Mouse (Mus musculus) CD4-positive helper T cell, adult 2 months (primary cell): ENCODE measurements at regions not wholly inside any gene's neighbourhood (a gene's known extent, or its start where the extent isn't known, plus 50 kb on each side); places are given as distances from the start of the nearest gene placed in this dataset.

ENCODE experiments used
- DNase-seq: peaks from one replicate; pipeline ENCODE4 v3.0.0-alpha.2; 2012; ENCODE audit warnings: low read depth, missing footprints, low spot score

GRCm38 (mm10) chr3:151160516-151160915 lies 277.2 kb upstream of the Adgrl4 start:
- DNase-seq: no peak

DNA sequence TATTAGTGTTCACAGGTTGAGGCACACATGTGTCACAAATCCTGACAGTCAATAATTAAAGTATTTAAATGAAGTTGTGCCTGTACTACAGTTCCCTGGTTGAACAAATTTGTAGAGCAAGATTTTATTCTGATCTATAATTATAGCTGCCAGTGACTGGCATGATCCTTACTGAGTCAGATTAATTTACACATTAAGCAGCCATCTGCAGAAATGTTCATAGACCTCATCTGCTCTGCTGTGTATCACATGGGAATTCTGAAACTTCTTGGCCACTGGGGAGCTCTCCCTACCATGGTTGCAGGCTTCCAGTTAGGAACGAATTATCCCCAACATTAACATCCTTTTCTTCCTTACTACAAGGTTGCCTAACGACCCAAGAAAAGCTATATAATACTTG lies 255.6 kb upstream of the Adgrl4 start:
- DNase-seq: no peak

DNA sequence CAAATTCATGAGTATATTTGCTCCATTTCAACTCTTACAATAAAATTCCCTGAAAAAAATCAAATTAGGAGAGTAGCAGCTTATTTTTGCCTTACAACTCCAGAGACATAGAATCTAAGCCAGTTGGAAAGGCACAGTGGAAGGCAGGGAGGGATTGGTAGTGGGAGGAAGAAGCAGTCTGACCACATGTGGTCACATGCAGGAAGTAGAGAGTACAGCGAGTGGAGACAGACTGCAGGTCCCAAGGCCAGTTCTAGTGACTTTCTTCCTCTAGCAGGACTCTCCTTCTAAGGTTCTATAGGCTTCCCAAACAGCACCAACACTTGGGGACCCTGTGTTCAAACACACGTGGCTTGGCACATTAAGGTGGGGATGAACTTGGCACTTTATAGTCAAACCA lies 245.6 kb upstream of the Adgrl4 start:
- DNase-seq: no peak

GRCm38 (mm10) chr3:151210978-151211377 lies 226.7 kb upstream of the Adgrl4 start:
- DNase-seq: no peak

DNA sequence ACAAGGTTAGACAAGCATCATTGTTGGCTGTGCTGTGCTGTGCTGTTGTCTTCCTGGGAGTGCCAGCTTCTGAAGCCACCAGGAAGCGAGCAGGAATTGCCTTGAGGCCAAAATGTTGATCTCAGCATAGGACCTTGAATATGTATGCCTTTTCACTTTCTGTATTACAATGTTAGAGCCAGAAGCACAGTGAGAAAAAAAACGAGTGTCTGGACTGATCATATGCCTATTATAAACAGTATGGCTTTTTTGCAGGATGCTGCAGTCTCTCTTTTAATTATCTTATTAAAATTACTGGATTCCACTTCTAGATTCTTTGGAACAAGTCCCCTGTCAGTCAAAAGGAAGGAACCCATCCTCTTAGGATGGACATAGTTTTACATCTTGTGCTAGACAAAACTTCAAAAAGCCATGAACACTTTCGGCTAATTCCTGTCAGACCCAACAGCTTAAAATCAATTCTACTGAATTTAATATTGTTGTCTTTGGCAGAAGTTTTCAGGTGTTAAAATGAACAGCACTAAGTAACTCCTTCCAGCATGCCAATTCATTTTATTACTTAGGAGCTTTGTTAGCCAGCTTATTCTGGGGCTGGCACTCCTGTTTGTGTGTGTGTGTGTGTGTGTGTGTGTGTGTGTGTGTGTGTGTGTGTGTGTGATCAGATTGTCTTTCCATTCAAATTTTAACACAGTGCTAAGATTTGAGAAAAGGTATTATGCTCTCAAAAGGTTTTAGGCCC lies 220.8 kb upstream of the Adgrl4 start:
- no peak for DNase-seq

DNA sequence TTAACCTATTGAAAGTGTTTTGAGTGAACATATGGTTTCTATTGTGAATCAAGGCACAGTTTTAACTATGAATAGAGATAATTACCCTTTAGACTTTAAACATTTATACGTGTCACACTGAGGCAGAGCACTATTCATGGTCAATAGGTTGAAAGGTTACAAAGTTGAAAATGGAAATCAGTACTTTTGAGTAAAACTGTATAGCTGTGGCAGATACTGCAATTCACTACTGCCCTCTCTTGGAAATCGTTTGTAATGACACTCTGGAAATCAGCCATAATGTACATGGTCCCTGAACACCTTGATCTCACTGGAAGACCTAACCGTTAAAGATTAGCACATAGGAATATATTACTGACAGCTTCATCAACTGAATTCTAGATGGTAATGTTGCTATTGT lies 215.3 kb upstream of the Adgrl4 start:
- DNase-seq: no peak

- no peak for DNase-seq
Observed at GRCm38 (mm10) chr3:151252458-151252857, 185.2 kb upstream of the Adgrl4 start.

DNA sequence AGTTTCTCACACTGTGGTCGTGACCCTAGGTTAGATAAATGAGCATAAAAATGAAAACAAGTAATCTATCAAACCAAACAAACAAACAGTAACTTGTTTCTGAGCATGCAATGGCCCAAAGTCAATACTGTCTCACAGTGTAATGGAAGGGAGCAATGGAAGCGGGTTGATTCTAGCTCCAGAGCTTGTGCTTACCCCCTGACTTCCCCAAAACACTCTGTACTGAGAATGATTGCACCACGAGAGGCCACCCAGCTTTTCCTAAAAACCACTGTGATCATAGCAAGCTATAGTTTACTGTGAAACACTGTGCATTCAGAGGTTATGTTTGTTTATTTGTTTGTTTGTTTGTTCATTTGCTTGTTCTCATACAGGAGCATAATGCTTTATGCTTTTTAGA lies 174.9 kb upstream of the Adgrl4 start:
- DNase-seq: no peak

- no peak for DNase-seq
Observed at GRCm38 (mm10) chr3:151265658-151266057, 172.0 kb upstream of the Adgrl4 start.

GRCm38 (mm10) chr3:151269514-151269913 lies 168.2 kb upstream of the Adgrl4 start:
- DNase-seq: no peak

GRCm38 (mm10) chr3:151283829-151284228 lies 153.9 kb upstream of the Adgrl4 start:
- DNase-seq: no peak

DNA sequence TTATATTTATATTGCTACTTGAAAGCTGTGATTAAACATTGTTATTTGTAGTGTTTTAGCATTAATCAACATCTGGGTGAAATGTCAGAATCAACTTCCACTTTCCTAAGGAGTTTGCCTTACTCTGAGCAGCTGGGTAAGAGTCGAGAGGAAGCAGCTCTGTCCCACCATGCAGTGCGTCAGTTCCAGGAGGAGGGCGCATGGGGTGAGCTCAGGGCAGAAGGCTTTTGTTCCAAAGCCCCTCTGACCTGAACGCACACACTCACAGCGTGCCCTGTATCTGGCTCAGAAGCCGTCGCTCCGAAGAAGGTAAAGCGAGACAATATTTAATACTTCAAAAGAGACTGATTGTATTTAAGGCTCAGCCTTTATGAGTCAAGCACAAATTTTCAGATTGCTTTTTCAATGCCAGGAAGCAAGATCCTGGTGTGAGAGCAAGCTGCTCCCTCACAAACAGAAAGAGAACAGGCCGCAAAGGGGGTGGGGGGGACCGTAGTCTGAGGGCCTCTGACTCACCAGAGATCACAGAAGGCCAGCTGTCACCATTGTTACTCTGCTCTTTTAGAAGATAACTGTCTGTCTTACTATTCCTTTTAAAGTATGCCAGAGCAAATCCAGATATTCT lies 143.6 kb upstream of the Adgrl4 start:
- no peak for DNase-seq

DNA sequence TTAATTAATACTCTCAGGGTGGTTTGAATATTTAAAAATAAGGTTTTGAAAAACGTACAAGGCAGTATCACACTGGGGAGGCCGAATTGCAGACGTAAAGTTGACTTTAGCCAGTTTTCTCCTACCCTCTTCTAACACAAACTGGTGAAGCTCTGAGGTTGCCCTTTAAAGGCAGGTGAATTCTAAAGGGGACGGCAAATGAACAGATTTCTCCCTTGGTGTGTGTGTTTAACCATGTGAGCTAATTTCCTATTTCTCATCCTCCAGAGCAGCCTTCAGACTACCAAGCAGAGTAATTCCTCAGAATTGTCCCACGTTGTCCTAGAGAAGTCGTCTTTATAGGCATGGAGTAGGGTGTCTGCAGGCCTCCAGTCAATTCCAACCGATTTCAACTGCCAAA lies 143.1 kb upstream of the Adgrl4 start:
- no peak for DNase-seq

DNA sequence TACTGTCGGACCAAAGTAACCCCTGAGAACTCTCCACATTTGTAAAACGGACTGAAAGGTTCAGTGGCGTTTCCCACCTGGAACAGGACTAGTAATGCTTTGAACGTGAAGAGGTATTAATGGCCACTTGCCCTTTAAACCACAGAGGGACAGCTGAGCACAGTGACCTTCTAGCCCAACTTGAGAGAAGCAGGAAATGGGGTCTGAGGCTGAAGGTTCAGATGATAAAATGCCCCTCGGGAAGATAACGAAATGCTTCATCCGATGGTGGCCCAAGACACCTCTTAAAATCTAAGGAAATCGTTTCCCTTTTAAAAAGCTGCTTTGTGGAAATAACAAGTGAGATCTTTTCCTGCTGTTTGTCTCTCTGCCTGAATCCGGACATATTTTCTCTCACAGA lies 142.7 kb upstream of the Adgrl4 start:
- no peak for DNase-seq

DNA sequence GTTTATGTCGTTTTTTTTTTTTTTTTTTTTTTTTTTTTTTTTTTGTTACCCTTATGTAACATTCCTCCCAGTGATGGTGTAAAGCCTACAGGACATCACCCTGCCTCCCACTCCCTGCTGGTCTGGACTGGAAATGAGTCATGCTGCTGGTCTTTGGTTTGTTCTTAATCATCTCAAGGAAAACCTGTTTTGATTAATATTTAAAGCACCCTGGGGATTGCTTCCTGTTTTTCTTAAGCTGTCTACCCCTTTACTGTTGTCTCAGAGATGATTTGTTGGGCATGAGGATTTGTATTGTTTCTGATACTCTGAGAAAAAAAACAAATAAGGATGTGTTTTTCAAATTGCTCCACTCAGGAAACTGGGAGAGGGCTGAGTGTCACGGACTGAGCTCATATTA lies 139.4 kb upstream of the Adgrl4 start:
- no peak for DNase-seq

DNA sequence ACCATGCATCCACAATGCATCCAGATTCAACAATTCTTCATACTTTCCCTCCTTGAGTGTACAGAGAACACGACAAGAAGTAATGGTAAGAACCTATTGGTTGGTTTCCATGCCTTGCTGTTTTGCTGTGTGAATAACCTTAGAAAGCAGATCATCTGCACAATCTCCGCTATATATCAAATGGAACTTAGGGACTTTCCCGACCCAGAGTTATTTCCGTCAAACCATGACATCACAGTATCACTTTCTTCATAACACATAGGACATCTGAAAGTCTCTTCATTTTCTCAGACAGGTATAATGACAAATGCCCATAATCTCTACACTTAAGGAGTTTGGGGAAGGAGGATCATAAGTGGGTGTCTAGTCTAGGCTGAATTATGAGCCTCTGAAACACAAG lies 132.3 kb upstream of the Adgrl4 start:
- DNase-seq: peak; percentile 10

GRCm38 (mm10) chr3:151307975-151308374 lies 129.7 kb upstream of the Adgrl4 start:
- no peak for DNase-seq

GRCm38 (mm10) chr3:151323835-151324234 lies 113.9 kb upstream of the Adgrl4 start:
- no peak for DNase-seq

DNA sequence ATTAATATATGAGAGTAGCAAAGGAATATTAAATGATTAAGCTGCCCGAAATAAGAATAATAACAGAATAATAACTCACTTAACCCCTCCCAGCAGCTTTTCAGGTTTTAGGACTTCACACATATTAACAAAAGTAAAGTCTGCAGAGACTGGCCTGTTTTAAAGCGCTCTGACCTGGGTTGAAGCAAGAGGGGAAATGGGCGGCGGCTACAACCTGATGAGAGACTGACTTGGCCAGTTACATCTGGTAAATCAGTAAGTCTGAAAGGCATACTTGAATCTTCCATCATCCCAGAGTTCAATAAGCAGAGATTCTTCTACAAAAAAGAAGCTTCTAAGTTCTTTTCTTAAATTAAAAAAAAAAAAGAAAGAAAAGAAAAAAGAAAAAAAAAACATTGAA lies 107.9 kb upstream of the Adgrl4 start:
- no peak for DNase-seq

- DNase-seq: no peak
Observed at GRCm38 (mm10) chr3:151331906-151332305, 105.8 kb upstream of the Adgrl4 start.

GRCm38 (mm10) chr3:151332317-151332687 lies 105.4 kb upstream of the Adgrl4 start:
- no peak for DNase-seq

GRCm38 (mm10) chr3:151332688-151333452 lies 104.8 kb upstream of the Adgrl4 start:
- no peak for DNase-seq

- DNase-seq: no peak
Observed at GRCm38 (mm10) chr3:151333867-151334341, 103.8 kb upstream of the Adgrl4 start.
